Mouse (Mus musculus) liver, postnatal 0 days (tissue): ENCODE data around the gene Gm7534.

Source experiments
- CTCF ChIP-seq: sonication (generic); IDR thresholded peaks from 2 replicates; pipeline ENCODE4 v1.5.1; 2016; ENCODE audit warnings: antibody characterized with exemption, low read depth
- EP300 ChIP-seq: IDR thresholded peaks from 2 replicates; pipeline ENCODE4 v1.6.1; 2016; ENCODE audit warnings: antibody characterized with exemption, low read depth, mild to moderate bottlenecking

DNA sequence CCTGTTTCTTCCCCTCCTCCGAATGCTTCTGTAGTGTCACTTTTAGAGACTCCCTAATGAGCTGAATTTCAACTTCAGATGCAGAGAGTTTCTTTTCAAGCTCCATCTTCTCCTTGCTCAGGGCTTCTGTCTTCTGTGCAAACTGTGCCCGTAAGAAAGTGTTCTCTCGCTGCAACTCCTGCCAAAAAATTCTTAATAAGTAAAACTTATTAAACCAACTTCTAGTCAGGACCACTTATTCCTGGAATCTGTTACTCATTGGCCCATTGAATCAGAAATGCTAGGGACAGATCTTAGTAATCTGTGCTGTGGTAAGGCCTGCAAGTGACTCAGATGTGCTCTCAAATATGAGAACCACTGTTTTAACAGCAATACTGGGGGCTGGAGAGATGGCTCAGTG lies 50.7 kb downstream of the Gm7534 start:
- no peak for TF ChIP-seq CTCF
- no peak for TF ChIP-seq EP300
